Mouse (Mus musculus) bone marrow, adult 2 months (tissue): ENCODE results near the gene Bex6.

ENCODE experiments used
- CTCF ChIP-seq: fragments of 200-500 bp; IDR thresholded peaks from 2 replicates; pipeline ENCODE4 v1.5.1; 2011; ENCODE audit warnings: low read length, control low read depth; ENCODE audit not compliant: control insufficient read depth, insufficient read depth
- POLR2A ChIP-seq: fragments of 200-500 bp; IDR thresholded peaks from 2 replicates; pipeline ENCODE4 v1.6.1; 2011; ENCODE audit warnings: low read depth, mild to moderate bottlenecking, control low read depth, low read length, borderline replicate concordance; ENCODE audit not compliant: control insufficient read depth

DNA sequence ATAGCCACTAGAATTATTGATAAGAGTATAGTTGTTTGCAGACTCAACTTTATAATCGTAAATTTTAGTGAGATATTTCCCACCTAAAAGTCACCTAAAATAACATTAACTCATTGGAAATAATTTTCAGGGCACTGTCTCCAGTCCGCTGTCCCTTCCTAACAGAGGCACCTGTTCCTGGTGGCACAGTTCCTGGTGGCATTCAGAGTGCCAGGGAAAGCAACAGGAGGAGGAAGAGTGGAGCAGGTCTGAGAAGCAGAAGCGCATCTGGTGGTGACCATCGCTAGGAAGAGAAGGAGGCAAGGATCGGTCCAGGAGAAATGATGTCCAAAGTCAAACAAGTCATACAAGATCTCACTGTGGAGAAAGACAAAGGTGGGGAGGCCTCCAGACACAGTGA is 6.4 kb downstream of the Bex6 start:
- TF ChIP-seq POLR2A (no peak), CTCF (no peak)
